Mouse (Mus musculus): ENCODE measurements around the gene Unc119b. TPM values are rescaled to one million over a fixed set of nuclear protein-coding genes. Genes with fewer than 3 reads are reported as not detected.
A peak's percentile ranks its signal among the peaks of the same experiment; 100 is the strongest.
"Not testable (repeated sequence)": the region's sequence is repeated elsewhere in the genome, so short reads cannot be mapped to it uniquely, and the experiment has no call there.

The Unc119b gene
- polyA plus RNA-seq, 1 experiment from 2014 or later, result 31.1 TPM

DNA sequence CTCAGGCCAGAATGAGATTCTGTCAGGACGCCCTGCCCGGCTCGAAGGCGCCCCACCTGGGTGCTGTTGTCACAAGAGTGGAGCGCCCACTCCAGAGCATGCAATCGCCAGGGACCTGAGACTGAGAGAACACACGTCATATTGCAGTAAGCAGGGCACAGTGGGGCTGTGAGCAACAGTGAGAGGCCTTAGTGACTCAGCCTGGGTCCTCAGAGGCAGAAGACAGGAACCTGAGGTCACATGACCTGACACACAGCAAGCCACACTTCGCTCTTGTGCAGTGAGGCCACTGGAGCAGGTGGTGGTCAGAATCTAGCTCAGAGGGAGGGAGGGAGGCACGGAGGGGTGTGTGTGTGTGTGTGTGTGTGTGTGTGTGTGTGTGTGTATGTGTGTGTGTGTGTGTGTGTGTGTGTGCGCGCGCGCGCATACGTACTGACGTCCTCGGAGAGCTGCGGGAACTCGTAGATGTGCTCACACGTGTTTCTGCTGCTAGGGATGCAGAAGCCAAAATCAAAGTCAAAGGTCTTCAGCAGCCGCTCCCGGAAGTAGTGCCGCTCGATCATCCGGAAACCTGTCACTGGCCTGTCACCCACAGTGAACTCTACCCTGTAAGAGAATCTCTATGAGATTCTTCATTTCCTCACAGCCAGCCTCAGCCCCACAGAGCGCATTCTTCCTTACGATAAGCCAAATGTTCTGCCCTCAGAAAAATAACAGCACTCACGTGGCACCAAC, 8.0 kb downstream of the Unc119b start:
- H3K9me3 ChIP-seq (replicated peaks), result no peaks in the 10 kb centered on the region
- H3K27ac ChIP-seq (replicated peaks), result 0 out of 2 replicates have a peak overlapping the region, but pooled peaks have one; percentile 14
- H3K4me3 ChIP-seq (replicated peaks), result no peak overlapping the region
- ATAC-seq (ENCODE audit: low FRiP score), result no peak
- H3K4me1 ChIP-seq, result peaks cover 26% of the 10 kb centered on the region
- H3K9ac ChIP-seq (replicated peaks), result no peak overlapping the region; the same call in 1 of the 2 replicates
- H3K36me3 ChIP-seq, result peaks cover 56% of the 10 kb centered on the region
- WGBS, result 91% methylated on average over 28 of the region's 28 CpGs
- H3K27me3 ChIP-seq (replicated peaks), result no peaks in the 10 kb centered on the region
- H3K4me2 ChIP-seq, result no peak overlapping the region

DNA sequence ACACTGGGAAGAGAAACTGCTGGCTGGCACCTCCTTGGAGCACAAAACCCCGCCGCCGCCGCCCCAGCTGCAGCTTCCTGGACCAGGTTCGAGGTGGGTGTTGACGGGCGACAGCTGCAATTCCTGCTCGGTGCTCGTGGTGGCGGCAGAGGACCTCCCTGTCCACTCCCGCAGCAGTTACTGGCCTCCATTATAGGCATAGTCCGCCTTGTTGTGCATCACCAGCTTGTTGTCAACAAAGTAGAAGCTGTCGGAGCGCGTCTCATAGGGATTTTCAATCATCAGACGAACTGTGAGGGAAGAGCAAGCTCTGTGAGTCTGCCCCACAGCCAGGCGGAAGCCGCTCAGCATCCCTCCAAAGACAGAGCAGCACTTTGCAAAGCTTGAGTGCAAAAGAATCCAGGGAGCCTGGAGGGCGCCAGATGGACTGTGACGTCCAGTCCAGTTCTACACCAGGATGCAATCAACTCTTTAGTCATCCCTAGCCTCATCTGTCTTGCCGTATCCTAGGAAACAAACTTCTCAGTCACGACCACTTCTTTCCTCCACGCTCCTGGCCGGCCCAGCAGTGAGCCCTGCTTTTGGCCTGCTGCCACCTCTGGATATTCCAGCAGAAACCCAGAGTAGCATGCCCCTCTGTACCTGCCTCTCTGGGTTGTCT, 9.4 kb downstream of the Unc119b start:
- Histone ChIP-seq H3K4me2 (no peak overlapping the region), H3K36me3 (peaks cover 56% of the 10 kb centered on the region)
- 17% methylated on average over 24 of the region's 24 CpGs for WGBS

DNA sequence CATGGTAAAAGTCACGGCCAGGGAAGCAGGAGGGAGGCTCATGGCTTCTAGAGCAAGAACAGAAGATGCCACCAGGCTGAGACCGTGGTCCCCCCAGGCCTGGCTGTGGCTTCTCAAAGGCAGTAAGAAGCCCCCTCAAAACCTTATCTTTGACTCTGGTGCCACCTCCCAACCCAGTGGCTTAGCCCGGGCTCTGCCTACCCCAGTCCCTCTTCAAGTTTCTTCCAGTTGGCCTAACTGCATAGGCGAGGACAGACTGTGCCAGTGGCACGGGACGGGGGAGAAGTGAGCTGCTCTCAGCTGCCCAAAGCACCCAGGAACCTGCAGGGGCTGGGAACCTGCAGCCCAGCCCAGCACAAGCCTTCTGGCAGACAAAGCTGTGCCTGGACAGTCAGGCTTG, 10.1 kb downstream of the Unc119b start:
- peaks cover 17% of the 10 kb centered on the region for H3K4me1 ChIP-seq
- WGBS, result 94% methylated on average over 6 of the region's 6 CpGs
- no peak overlapping the region for H3K9ac ChIP-seq (replicated peaks)
- H3K4me2 ChIP-seq, result no peak overlapping the region
- no peak overlapping the region for H3K4me3 ChIP-seq (replicated peaks)
- ATAC-seq (ENCODE audit: low FRiP score), result no peak
- H3K27me3 ChIP-seq (replicated peaks), result no peaks in the 10 kb centered on the region
- peaks cover 52% of the 10 kb centered on the region for H3K36me3 ChIP-seq
- H3K27ac ChIP-seq (replicated peaks), result no peak overlapping the region
- no peaks in the 10 kb centered on the region for H3K9me3 ChIP-seq (replicated peaks)

More for the DNA sequence above, 9.4 kb downstream of the Unc119b start:
- Histone ChIP-seq H3K27me3 (replicated peaks) (no peaks in the 10 kb centered on the region), H3K9me3 (replicated peaks) (no peaks in the 10 kb centered on the region), H3K27ac (replicated peaks) (peak overlapping the region; percentile 14), H3K4me1 (peaks cover 17% of the 10 kb centered on the region), H3K9ac (replicated peaks) (no peak overlapping the region), H3K4me3 (replicated peaks) (no peak overlapping the region)
- ATAC-seq (ENCODE audit: low FRiP score), result peak; percentile 79

DNA sequence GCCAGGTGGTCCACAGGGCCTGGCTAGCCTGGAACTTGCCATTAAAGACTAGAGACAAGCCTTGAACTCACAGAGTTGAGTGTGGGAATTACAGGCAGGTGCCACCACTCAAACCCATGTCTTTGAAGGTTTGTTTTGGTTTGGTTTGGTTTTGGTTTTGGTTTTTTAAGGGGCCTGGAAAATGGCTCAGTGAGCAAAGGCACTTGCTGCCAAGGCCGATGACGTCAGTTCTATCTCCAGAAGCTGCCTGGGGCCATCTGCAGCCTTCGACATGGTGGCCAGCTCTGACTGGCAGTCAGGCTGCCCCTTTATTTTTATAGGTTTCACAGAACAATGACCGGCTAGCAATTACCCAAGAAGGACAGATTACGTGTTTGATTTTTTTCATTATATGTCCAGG, 13.8 kb downstream of the Unc119b start:
- no peaks in the 10 kb centered on the region for H3K9me3 ChIP-seq (replicated peaks)
- no peak overlapping the region for H3K9ac ChIP-seq (replicated peaks)
- peaks cover 23% of the 10 kb centered on the region for H3K36me3 ChIP-seq
- no peak overlapping the region for H3K27ac ChIP-seq (replicated peaks)
- H3K4me1 ChIP-seq, result peaks cover 24% of the 10 kb centered on the region
- no peaks in the 10 kb centered on the region for H3K27me3 ChIP-seq (replicated peaks)
- 58% methylated on average over 5 of the region's 5 CpGs for WGBS
- ATAC-seq (ENCODE audit: low FRiP score), result no peak
- H3K4me2 ChIP-seq, result no peak overlapping the region
- H3K4me3 ChIP-seq (replicated peaks), result no peak overlapping the region

DNA sequence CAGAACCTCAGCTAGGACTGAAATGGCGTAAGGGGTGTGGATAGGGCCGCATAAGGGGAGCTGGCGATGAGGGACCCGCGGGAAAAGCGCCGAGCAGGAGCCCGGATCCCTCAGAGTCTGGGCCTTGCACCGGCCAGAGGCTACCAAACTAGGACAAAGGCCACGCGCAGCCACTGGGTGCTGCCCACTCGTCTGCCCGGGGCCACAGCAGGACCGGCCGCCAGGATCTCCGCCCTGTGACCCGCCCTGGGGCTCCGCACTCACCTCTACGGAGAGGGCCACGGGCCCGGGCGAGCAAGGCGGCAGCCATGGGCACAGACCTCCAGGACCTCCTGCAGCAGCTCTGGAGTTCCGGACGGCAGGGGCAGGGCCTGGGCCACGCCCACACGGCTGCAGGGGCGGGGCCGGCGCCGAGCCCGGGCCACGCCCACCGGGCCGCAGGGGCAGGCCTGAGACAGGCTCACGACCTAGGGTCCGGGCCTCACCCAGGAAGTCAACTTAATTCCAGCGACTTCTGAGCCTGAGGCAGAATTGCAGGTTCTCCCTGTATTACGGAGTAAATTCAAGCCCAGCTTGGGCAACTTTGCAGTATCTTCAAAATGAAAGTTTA, 15.7 kb downstream of the Unc119b start, which contains the start of gene Acads:
Acads (minus strand) TSS at position 386 of the 610 bp plus-strand sequence.
- Histone ChIP-seq H3K4me2 (peak within 1 kb of the TSS; percentile 88), H3K9me3 (replicated peaks) (no peaks in the 10 kb centered on the region), H3K9ac (replicated peaks) (peak within 1 kb of the TSS; percentile 75), H3K4me3 (replicated peaks) (peak within 1 kb of the TSS; percentile 64), H3K27ac (replicated peaks) (0 out of 2 replicates have a peak within 1 kb of the TSS, but pooled peaks have one; percentile 5), H3K4me1 (peaks cover 10% of the 10 kb centered on the region), H3K36me3 (peaks cover 15% of the 10 kb centered on the region), H3K27me3 (replicated peaks) (no peaks in the 10 kb centered on the region)
- ATAC-seq (ENCODE audit: low FRiP score), result peak; percentile 71; the same call in 1 of the 2 replicates
- under 1% methylated on average over 37 of the region's 39 CpGs for WGBS

DNA sequence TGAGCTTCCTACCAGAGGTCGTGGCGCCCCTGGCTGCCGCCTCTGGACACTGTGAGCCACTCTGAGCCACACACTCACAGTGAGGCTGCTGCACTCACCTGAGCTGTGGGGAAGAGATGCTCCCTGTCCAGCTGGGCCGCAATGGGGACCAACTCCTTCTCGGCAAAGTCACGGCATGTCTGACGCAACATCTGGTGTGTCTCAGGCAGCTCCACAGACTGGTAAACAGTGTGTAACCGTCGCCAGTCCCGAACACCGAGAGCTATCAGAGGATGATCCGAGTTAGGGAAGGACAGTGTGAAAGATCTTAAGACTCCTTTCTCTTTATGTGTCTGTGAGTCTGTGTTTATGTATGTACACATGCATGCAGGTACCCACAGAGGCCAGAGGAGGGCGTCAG, 17.3 kb downstream of the Unc119b start:
- peaks cover 13% of the 10 kb centered on the region for H3K36me3 ChIP-seq
- no peaks in the 10 kb centered on the region for H3K9me3 ChIP-seq (replicated peaks)
- no peaks in the 10 kb centered on the region for H3K27me3 ChIP-seq (replicated peaks)
- H3K4me3 ChIP-seq (replicated peaks), result no peak overlapping the region
- ATAC-seq (ENCODE audit: low FRiP score), result no peak
- H3K27ac ChIP-seq (replicated peaks), result no peak overlapping the region
- no peak overlapping the region for H3K4me2 ChIP-seq
- H3K4me1 ChIP-seq, result peaks cover 10% of the 10 kb centered on the region
- WGBS, result 96% methylated on average over 13 of the region's 13 CpGs
- H3K9ac ChIP-seq (replicated peaks), result no peak overlapping the region

DNA sequence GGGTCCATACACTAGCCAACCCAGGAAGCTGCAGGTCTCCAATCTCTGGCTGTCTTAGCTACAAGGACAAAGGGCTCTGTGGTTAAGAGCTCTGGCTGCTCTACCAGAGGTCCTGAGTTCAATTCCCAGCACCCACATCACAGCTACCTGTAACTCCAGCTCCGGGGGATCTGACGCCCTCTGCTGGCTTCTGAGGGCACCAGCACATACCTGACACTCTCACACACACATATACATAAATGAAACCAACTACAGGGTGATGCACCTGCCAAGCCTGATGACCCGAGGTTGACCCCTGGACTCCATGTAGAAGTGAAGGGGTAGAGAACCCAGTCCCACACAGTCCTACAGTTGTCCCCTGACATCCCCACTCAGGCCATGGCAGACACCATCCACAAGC, 18.3 kb downstream of the Unc119b start:
- Histone ChIP-seq H3K4me1 (peaks cover 10% of the 10 kb centered on the region), H3K9ac (replicated peaks) (no peak overlapping the region), H3K9me3 (replicated peaks) (no peaks in the 10 kb centered on the region), H3K27me3 (replicated peaks) (no peaks in the 10 kb centered on the region), H3K36me3 (peaks cover 18% of the 10 kb centered on the region), H3K4me2 (no peak overlapping the region), H3K27ac (replicated peaks) (no peak overlapping the region), H3K4me3 (replicated peaks) (no peak overlapping the region)
- ATAC-seq (ENCODE audit: low FRiP score), result no peak
- 78% methylated on average over 3 of the region's 3 CpGs for WGBS

DNA sequence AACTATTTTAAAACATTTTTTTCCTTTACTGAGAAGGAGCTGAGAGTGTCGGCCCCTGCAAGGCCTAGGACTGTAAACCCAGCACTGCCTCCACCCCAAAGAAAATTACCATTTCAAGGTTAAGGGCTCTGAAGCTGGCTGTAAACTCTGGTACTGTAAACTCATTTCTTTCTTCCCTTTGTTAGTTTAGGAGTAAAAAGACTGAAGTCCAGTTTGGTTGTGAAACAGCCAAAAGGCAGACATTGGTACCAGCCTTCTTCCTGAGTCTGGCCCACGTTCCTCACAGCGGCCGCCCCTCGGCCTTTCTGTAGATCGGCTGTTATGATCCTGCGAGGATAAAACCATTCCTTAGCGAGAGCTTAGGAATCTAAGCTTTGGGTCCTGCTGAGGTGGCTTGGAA, 20.3 kb downstream of the Unc119b start:
- Histone ChIP-seq H3K27me3 (replicated peaks) (no peaks in the 10 kb centered on the region), H3K4me3 (replicated peaks) (no peak overlapping the region), H3K27ac (replicated peaks) (no peak overlapping the region), H3K4me1 (peaks cover 8% of the 10 kb centered on the region), H3K36me3 (peaks cover 18% of the 10 kb centered on the region), H3K4me2 (no peak overlapping the region), H3K9me3 (replicated peaks) (no peaks in the 10 kb centered on the region), H3K9ac (replicated peaks) (no peak overlapping the region)
- no peak for ATAC-seq (ENCODE audit: low FRiP score)
- 92% methylated on average over 8 of the region's 8 CpGs for WGBS

DNA sequence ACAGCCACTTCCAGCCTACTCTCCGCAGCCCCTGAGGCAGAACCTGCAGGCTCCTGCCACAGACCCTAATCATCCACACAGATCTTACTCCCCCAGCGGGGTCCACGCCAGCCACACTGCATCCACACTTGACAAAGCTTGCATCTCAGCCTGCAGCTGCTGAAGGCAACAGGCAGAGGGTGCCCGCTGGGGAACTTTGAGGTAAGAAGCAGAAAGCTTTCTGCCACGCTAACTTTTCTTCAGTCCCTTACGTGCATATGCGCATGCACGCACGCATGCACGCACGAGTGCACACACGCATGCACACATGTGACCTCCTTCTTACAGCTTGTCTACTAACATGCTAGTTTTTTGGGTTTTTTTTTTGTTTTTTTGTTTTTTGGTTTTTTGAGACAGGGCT, 21.5 kb downstream of the Unc119b start:
- no peak overlapping the region for H3K9ac ChIP-seq (replicated peaks)
- ATAC-seq (ENCODE audit: low FRiP score), result no peak
- H3K4me3 ChIP-seq (replicated peaks), result no peak overlapping the region
- H3K36me3 ChIP-seq, result peaks cover 18% of the 10 kb centered on the region
- no peaks in the 10 kb centered on the region for H3K9me3 ChIP-seq (replicated peaks)
- 93% methylated on average over 12 of the region's 12 CpGs for WGBS
- H3K4me2 ChIP-seq, result no peak overlapping the region
- no peaks in the 10 kb centered on the region for H3K27me3 ChIP-seq (replicated peaks)
- no peak overlapping the region for H3K27ac ChIP-seq (replicated peaks)
- no peaks in the 10 kb centered on the region for H3K4me1 ChIP-seq

DNA sequence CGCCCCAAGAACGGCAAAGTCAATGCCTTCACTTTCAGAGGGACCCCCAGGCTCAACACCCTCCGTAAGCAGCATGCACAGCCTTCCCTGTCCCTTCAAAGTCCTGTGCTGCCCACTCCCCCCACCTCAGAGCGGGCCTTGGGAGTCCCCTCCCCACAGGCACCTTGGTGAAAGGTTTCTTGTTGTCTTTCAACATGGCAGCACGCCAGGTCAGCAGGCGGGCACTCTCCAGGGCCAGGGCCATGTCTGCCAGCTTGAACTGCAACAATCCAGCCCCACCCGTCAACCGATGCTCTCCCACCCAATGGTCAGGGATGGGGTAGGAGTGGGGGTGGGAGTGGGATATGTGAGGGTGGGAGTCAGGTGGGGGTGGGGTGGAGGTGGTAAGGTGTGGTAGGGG, 23.6 kb downstream of the Unc119b start:
- H3K27me3 ChIP-seq (replicated peaks), result no peaks in the 10 kb centered on the region
- no peak overlapping the region for H3K4me3 ChIP-seq (replicated peaks)
- H3K4me1 ChIP-seq, result no peaks in the 10 kb centered on the region
- no peak overlapping the region for H3K4me2 ChIP-seq
- no peaks in the 10 kb centered on the region for H3K9me3 ChIP-seq (replicated peaks)
- no peak overlapping the region for H3K27ac ChIP-seq (replicated peaks)
- 89% methylated on average over 8 of the region's 8 CpGs for WGBS
- no peak for ATAC-seq (ENCODE audit: low FRiP score)
- peaks cover 14% of the 10 kb centered on the region for H3K36me3 ChIP-seq
- H3K9ac ChIP-seq (replicated peaks), result no peak overlapping the region

DNA sequence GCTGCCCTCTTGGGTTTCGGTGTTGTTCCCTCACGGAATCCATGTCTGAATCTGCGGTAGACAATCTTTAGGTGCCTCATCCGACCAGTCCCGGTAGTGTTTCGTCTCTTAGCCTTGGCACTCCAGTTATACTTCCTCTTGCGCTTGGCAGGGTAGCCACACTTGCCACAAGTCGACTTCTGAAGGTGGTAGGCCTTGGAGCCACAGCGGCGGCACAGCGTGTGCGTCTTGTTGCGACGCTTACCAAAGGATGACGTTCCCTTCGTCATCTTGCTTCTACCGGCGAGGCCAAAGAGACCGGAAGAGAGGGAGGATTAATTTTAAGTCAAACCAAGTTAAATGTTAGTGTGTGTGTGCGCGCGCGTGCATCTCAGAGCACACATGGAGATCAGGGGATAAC, 31.5 kb downstream of the Unc119b start:
- H3K4me3 ChIP-seq (replicated peaks); H3K9ac ChIP-seq (replicated peaks); H3K27ac ChIP-seq (replicated peaks); H3K27me3 ChIP-seq (replicated peaks); H3K4me1 ChIP-seq; ATAC-seq (ENCODE audit: low FRiP score); H3K4me2 ChIP-seq; H3K9me3 ChIP-seq (replicated peaks): not testable (repeated sequence)
- WGBS, result 96% methylated on average over 23 of the region's 23 CpGs
- H3K36me3 ChIP-seq, result peaks cover 27% of the 10 kb centered on the region

DNA sequence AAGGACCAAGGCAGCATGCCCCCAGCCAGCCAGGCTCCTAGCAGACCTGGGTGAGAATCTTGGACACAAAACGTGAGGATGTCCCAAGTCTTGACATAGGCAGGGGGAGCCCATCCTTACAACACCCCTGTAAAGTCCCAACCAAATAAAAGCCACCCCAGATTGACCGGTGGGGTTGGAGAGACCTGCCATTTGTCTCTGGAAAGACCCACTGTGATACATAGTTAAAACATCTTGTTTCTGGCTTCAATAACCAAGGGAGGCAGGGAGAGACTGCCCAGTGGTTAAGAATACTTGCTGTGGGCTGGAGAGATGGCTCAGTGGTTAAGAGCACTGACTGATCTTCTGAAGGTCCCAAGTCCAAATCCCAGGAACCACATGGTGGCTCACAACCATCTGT, 32.5 kb downstream of the Unc119b start:
- H3K9ac ChIP-seq (replicated peaks), result no peak overlapping the region
- no peak overlapping the region for H3K4me2 ChIP-seq
- no peaks in the 10 kb centered on the region for H3K4me1 ChIP-seq
- H3K4me3 ChIP-seq (replicated peaks), result no peak overlapping the region
- H3K36me3 ChIP-seq, result peaks cover 37% of the 10 kb centered on the region
- WGBS, result 90% methylated on average over 2 of the region's 2 CpGs
- H3K27ac ChIP-seq (replicated peaks), result no peak overlapping the region
- no peak for ATAC-seq (ENCODE audit: low FRiP score)
- H3K27me3 ChIP-seq (replicated peaks), result no peaks in the 10 kb centered on the region
- no peaks in the 10 kb centered on the region for H3K9me3 ChIP-seq (replicated peaks)
